Mouse (Mus musculus) lung, adult 2 months (tissue): ENCODE results near the gene Mgst2. TPM values are rescaled to one million over a fixed set of nuclear protein-coding genes. Genes with fewer than 3 reads are reported as not detected.

Experiments used
- DNase-seq: peaks from one replicate; pipeline ENCODE4 v3.0.0; 2022
- H3K4me1 ChIP-seq: fragments of 200-500 bp; 2 replicates; pipeline ENCODE4 v1.6.1; 2011; ENCODE audit warnings: low read length; ENCODE audit not compliant: control insufficient read depth, insufficient read depth
- H3K4me3 ChIP-seq: fragments of 200-500 bp; replicated peaks from 2 replicates; pipeline ENCODE3; 2011; ENCODE audit warnings: low read depth, mild to moderate bottlenecking, control low read depth, low read length; ENCODE audit errors: extremely low read depth
- CTCF ChIP-seq: fragments of 200-500 bp; IDR thresholded peaks from 2 replicates; pipeline ENCODE4 v1.5.1; 2011; ENCODE audit warnings: mild to moderate bottlenecking, low read length, control low read depth; ENCODE audit not compliant: insufficient read depth
- POLR2A ChIP-seq: fragments of 200-500 bp; IDR thresholded peaks from 2 replicates; pipeline ENCODE4 v1.6.1; 2011; ENCODE audit warnings: low read depth, mild to moderate bottlenecking, control low read depth, low read length, borderline replicate concordance; ENCODE audit errors: extremely low read depth
- WGBS: fragments of 180-500 bp; shearing (Covaris S2); methylation state at CpG from one replicate; pipeline ENCODE4 v1.1.7; 2018; 5-methylcytosine and 5-hydroxymethylcytosine counted together
- polyA plus RNA-seq: library from polyadenylated mRNA; depleted of rRNA; stranded (reverse); fragments of >200 nt; gene quantifications from 2 replicates; pipeline ENCODE4 v1.2.3, GENCODE M21; 2012; rRNA removed

Mgst2 gene
- polyA plus RNA-seq, 1 experiment = 3.6 TPM

GRCm38 (mm10) chr3:51727968-51728367 lies 67.8 kb downstream of the Mgst2 start:
- H3K4me1 ChIP-seq = peaks cover 3% of the 10 kb centered on the region; the same call in 1 of the 2 replicates
- no peak overlapping the region for H3K4me3 ChIP-seq
- WGBS = 21% methylated on average over 8 of the region's 8 CpGs
- no peak for TF ChIP-seq CTCF
- no peak for DNase-seq

- H3K4me3 ChIP-seq = peak overlapping the region; percentile 8
- no peak for DNase-seq
- TF ChIP-seq CTCF = no peak
- no peak for TF ChIP-seq POLR2A
- peaks cover 3% of the 10 kb centered on the region; the same call in 1 of the 2 replicates for H3K4me1 ChIP-seq
- WGBS = 28% methylated on average over 12 of the region's 12 CpGs
These were observed 68.3 kb downstream of the Mgst2 start for GRCm38 (mm10) chr3:51728456-51728855.

GRCm38 (mm10) chr3:51729109-51729918 lies 69.2 kb downstream of the Mgst2 start:
- H3K4me1 ChIP-seq = peaks cover 3% of the 10 kb centered on the region; the same call in 1 of the 2 replicates
- DNase-seq = no peak
- TF ChIP-seq CTCF (no peak), POLR2A (no peak)
- 86% methylated on average over 14 of the region's 14 CpGs for WGBS
- H3K4me3 ChIP-seq = no peak overlapping the region

GRCm38 (mm10) chr3:51730662-51731061 lies 70.5 kb downstream of the Mgst2 start:
- Histone ChIP-seq H3K4me1 (peaks cover 3% of the 10 kb centered on the region; the same call in 1 of the 2 replicates), H3K4me3 (no peak overlapping the region)
- no peak for TF ChIP-seq POLR2A
- TF ChIP-seq CTCF = no peak
- WGBS = 76% methylated on average over 7 of the region's 7 CpGs
- no peak for DNase-seq

GRCm38 (mm10) chr3:51731949-51732636 lies 71.9 kb downstream of the Mgst2 start:
- DNase-seq = no peak
- H3K4me1 ChIP-seq = 0 out of 2 replicates have a peak, but pooled peaks cover 5% of the 10 kb centered on the region
- H3K4me3 ChIP-seq = no peak overlapping the region
- no peak for TF ChIP-seq CTCF
- TF ChIP-seq POLR2A = no peak
- 87% methylated on average over 16 of the region's 16 CpGs for WGBS

Other genes with a start within 250 kb of the Mgst2 start
- gene Naa15, start 245.2 kb upstream of the Mgst2 start, polyA plus RNA-seq = 2.1 and 3.9 TPM in 2 replicates
- gene Rab33b, start 176.4 kb upstream of the Mgst2 start, polyA plus RNA-seq = 12.9 and 16.6 TPM in 2 replicates
- gene Setd7, start 99.5 kb upstream of the Mgst2 start, polyA plus RNA-seq = 16.8 and 23.5 TPM in 2 replicates